Mouse (Mus musculus): ENCODE data around the gene H2-Eb2. TPM values are rescaled to one million over a fixed set of nuclear protein-coding genes. Genes with fewer than 3 reads are reported as not detected.
A peak's percentile ranks its signal among the peaks of the same experiment; 100 is the strongest.

The H2-Eb2 gene
- polyA plus RNA-seq, 1 experiment from 2014 or later = 0.25 TPM

DNA sequence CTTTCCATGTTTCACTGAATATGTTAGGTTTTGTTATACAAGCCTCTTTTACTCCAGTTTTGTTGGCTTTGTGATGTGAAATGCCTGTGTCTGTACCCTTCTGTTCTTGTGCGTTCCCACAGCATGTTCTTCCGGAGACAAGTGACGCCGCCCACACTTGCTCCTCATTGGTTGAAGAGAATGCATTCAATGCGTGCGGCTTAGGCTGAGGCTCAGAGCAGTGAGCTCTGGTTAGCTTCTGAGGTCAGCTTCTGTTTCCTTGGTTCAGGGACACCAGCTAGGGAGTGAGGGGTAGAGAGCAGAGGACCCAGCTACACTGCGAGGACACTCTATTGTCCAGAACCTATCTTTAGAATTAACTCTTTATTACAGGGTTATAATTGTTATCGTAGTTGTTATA is 33.9 kb upstream of the H2-Eb2 start:
- Histone ChIP-seq H3K4me2 (ENCODE audit: low read length) (0 out of 2 replicates have a peak overlapping the region, but pooled peaks have one; percentile 2), H3K4me1 (ENCODE audit: control insufficient read depth, insufficient read depth, low read depth, low read length) (no peaks in the 10 kb centered on the region), H3K4me3 (ENCODE audit: low read length) (no peak overlapping the region), H3K36me3 (ENCODE audit: control insufficient read depth, insufficient read depth, low read length) (no peaks in the 10 kb centered on the region), H3K9me3 (ENCODE audit: control insufficient read depth, low read length) (no peaks in the 10 kb centered on the region), H3K27me3 (replicated peaks; ENCODE audit: control insufficient read depth, insufficient read depth, low read length) (no peaks in the 10 kb centered on the region), H3K9ac (ENCODE audit: low read depth, low read length) (no peak overlapping the region), H3K27ac (ENCODE audit: low read depth, low read length) (no peak overlapping the region)
- WGBS = 16% methylated on average over 8 of the region's 8 CpGs
- peak; percentile 92 for ATAC-seq

DNA sequence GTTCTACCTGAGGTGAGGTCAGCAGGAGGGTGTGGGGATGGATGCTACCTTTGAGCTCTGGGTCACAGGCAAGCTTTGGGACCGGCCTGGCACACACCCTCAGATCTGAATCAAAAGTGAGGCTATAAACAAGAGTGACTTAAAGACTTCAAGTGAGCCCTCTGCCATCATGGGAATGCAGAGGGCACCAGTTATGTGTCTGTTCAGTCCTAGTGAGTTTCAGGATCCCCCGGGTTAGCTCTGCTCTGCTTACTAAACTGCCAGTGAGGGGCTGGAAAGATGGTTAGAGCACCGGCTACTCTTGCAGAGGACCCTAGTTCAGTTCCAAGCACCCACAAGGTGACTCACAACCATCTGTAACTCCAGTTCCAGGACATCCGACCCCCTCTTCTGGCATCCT is 32.9 kb upstream of the H2-Eb2 start:
- Histone ChIP-seq H3K36me3 (ENCODE audit: control insufficient read depth, insufficient read depth, low read length) (no peaks in the 10 kb centered on the region), H3K4me1 (ENCODE audit: control insufficient read depth, insufficient read depth, low read depth, low read length) (no peaks in the 10 kb centered on the region), H3K4me2 (ENCODE audit: low read length) (no peak overlapping the region), H3K27me3 (replicated peaks; ENCODE audit: control insufficient read depth, insufficient read depth, low read length) (no peaks in the 10 kb centered on the region), H3K27ac (ENCODE audit: low read depth, low read length) (no peak overlapping the region), H3K9ac (ENCODE audit: low read depth, low read length) (no peak overlapping the region), H3K9me3 (ENCODE audit: control insufficient read depth, low read length) (no peaks in the 10 kb centered on the region), H3K4me3 (ENCODE audit: low read length) (no peak overlapping the region)
- WGBS = 91% methylated on average over 4 of the region's 4 CpGs
- no peak for ATAC-seq

DNA sequence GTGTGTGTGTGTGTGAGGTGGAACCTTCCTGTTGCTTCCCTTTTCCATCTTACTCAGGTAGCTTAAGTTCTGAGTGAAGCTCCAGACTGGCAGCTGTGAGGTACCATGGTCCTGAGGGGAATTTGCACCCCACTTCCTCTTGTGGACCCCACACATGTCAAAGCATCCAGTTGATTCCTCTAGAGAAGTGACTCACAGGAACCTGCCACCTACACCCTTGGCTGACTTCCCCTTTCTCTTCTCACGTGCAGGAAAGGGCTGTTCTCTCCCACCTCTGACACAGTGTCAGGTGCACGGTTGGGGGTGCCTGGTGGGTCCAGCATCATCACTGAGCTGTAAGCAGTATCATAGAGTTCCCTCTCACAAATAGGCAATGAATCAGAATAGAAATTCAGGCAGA is 31.9 kb upstream of the H2-Eb2 start:
- no peak for ATAC-seq
- Histone ChIP-seq H3K27ac (ENCODE audit: low read depth, low read length) (no peak overlapping the region), H3K36me3 (ENCODE audit: control insufficient read depth, insufficient read depth, low read length) (no peaks in the 10 kb centered on the region), H3K4me1 (ENCODE audit: control insufficient read depth, insufficient read depth, low read depth, low read length) (no peaks in the 10 kb centered on the region), H3K27me3 (replicated peaks; ENCODE audit: control insufficient read depth, insufficient read depth, low read length) (no peaks in the 10 kb centered on the region), H3K4me3 (ENCODE audit: low read length) (no peak overlapping the region), H3K4me2 (ENCODE audit: low read length) (no peak overlapping the region), H3K9me3 (ENCODE audit: control insufficient read depth, low read length) (no peaks in the 10 kb centered on the region), H3K9ac (ENCODE audit: low read depth, low read length) (no peak overlapping the region)
- WGBS = 75% methylated on average over 2 of the region's 2 CpGs

DNA sequence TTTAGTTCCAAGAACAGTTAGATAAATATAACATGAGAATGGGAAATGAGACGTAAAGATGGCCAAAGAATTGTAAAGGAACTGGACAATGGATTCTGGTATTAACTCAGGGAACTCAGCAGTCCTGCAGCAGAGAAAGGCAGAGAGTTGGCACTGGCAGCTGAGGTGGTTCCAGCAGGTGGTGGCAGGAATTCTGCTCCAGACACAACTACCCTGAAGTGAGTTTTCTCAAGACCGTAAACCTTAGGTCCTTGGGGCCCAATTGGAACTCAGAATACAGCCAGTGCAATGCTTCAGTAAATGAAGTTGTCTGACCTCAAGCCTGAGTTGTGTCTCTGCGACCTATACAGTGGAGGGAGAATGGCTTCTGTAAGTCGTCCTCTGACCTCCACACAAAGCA is 31.2 kb upstream of the H2-Eb2 start:
- H3K27me3 ChIP-seq (replicated peaks; ENCODE audit: control insufficient read depth, insufficient read depth, low read length) = no peaks in the 10 kb centered on the region
- no peak overlapping the region for H3K4me2 ChIP-seq (ENCODE audit: low read length)
- H3K9me3 ChIP-seq (ENCODE audit: control insufficient read depth, low read length) = no peaks in the 10 kb centered on the region
- H3K4me3 ChIP-seq (ENCODE audit: low read length) = no peak overlapping the region
- 71% methylated on average over 4 of the region's 4 CpGs for WGBS
- H3K9ac ChIP-seq (ENCODE audit: low read depth, low read length) = no peak overlapping the region
- no peaks in the 10 kb centered on the region for H3K36me3 ChIP-seq (ENCODE audit: control insufficient read depth, insufficient read depth, low read length)
- no peaks in the 10 kb centered on the region for H3K4me1 ChIP-seq (ENCODE audit: control insufficient read depth, insufficient read depth, low read depth, low read length)
- no peak for ATAC-seq
- no peak overlapping the region for H3K27ac ChIP-seq (ENCODE audit: low read depth, low read length)

DNA sequence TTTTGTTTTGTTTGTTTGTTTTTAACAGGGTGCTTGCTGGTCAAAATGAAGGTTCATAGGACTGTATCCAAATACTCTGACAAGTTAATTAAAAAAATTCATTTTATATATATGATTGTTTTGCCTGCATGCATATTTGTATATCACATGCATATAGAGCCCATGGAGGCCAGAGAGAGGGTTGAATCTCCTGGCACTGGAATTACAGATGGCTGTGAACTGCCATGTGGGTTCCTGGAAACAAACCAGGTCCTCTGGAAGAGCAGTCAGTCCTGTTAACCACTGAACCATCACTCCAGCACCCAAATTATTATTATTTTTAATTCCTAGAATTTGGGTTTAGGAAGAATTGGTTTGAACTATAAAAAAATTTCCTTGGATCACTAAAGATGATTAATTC is 30.2 kb upstream of the H2-Eb2 start:
- no peaks in the 10 kb centered on the region for H3K27me3 ChIP-seq (replicated peaks; ENCODE audit: control insufficient read depth, insufficient read depth, low read length)
- H3K36me3 ChIP-seq (ENCODE audit: control insufficient read depth, insufficient read depth, low read length) = no peaks in the 10 kb centered on the region
- H3K9me3 ChIP-seq (ENCODE audit: control insufficient read depth, low read length) = no peaks in the 10 kb centered on the region
- no peak overlapping the region for H3K4me2 ChIP-seq (ENCODE audit: low read length)
- no peak overlapping the region for H3K27ac ChIP-seq (ENCODE audit: low read depth, low read length)
- ATAC-seq = no peak
- no peak overlapping the region for H3K9ac ChIP-seq (ENCODE audit: low read depth, low read length)
- H3K4me1 ChIP-seq (ENCODE audit: control insufficient read depth, insufficient read depth, low read depth, low read length) = no peaks in the 10 kb centered on the region
- no peak overlapping the region for H3K4me3 ChIP-seq (ENCODE audit: low read length)

DNA sequence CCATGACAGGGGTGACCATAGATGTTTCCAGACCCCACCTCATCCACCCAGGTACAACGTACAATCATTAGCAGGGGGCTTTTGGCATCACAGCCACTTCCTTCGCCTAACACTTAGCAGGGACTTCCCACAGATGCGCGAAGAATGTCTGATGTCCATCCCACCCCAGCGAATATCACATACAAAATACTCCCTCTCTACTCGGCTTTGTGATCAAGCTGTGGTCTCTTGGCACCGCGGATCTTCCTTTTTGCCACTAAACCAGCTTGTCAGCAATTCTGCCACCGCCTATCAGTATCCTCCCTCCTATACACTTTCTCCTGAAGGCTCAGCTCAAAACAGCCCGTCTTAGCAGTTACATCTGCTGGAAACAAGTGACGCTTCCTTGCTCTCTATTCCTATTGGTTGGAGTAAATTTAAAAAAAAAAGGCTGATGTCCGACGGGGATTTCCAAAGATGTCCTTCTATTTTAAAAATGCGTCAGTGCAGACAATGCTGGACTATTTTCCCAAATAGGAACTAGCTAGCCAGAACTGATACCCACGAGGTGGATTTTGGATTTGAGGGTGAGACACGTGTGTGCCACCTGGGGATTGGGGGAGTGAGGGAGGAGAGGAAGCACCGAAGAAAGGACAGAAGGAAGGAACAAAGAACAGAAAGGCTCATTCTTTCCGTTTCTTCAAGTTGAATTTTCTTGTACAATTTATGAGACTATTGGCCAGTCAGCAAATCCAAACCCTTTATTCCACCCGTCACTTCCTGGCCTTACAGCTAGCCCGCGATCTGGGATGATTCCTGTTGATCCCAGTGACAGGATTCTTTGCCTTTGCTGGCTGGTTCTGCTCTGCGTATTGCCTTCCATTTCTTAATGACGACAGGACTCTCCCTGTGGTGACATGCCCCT is 29.3 kb upstream of the H2-Eb2 start:
- Histone ChIP-seq H3K9ac (ENCODE audit: low read depth, low read length) (peak overlapping the region; percentile 61; the same call in 1 of the 2 replicates), H3K4me2 (ENCODE audit: low read length) (peak overlapping the region; percentile 63), H3K27ac (ENCODE audit: low read depth, low read length) (peak overlapping the region; percentile 59), H3K27me3 (replicated peaks; ENCODE audit: control insufficient read depth, insufficient read depth, low read length) (no peaks in the 10 kb centered on the region), H3K4me3 (ENCODE audit: low read length) (peak overlapping the region; percentile 46), H3K9me3 (ENCODE audit: control insufficient read depth, low read length) (no peaks in the 10 kb centered on the region), H3K36me3 (ENCODE audit: control insufficient read depth, insufficient read depth, low read length) (no peaks in the 10 kb centered on the region), H3K4me1 (ENCODE audit: control insufficient read depth, insufficient read depth, low read depth, low read length) (no peaks in the 10 kb centered on the region)
- 21% methylated on average over 23 of the region's 23 CpGs for WGBS
- peak; percentile 89 for ATAC-seq

DNA sequence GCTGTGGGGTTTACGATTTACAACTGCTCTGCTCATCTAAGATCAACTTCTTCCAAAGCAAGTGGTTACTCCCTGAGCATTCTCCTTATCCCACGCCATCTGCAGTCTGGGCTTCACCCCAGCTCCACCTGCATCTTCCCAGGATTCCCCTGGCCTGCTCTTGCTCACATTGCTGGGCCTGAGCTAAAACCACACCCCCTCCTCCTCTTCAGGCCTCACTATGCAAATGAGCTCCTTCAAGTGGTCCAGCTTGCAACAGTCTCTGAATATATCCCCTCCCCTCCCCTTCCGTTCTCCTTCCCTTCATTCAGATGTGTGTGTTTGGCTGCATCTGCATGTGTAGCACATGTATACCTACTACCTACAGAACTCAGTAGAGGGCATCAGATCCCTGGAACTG is 26.1 kb upstream of the H2-Eb2 start:
- Histone ChIP-seq H3K9me3 (ENCODE audit: control insufficient read depth, low read length) (no peaks in the 10 kb centered on the region), H3K4me3 (ENCODE audit: low read length) (no peak overlapping the region), H3K27ac (ENCODE audit: low read depth, low read length) (no peak overlapping the region), H3K36me3 (ENCODE audit: control insufficient read depth, insufficient read depth, low read length) (no peaks in the 10 kb centered on the region), H3K4me2 (ENCODE audit: low read length) (no peak overlapping the region), H3K4me1 (ENCODE audit: control insufficient read depth, insufficient read depth, low read depth, low read length) (no peaks in the 10 kb centered on the region), H3K27me3 (replicated peaks; ENCODE audit: control insufficient read depth, insufficient read depth, low read length) (no peaks in the 10 kb centered on the region), H3K9ac (ENCODE audit: low read depth, low read length) (no peak overlapping the region)
- 62% methylated on average over 3 of the region's 3 CpGs for WGBS
- no peak for ATAC-seq

DNA sequence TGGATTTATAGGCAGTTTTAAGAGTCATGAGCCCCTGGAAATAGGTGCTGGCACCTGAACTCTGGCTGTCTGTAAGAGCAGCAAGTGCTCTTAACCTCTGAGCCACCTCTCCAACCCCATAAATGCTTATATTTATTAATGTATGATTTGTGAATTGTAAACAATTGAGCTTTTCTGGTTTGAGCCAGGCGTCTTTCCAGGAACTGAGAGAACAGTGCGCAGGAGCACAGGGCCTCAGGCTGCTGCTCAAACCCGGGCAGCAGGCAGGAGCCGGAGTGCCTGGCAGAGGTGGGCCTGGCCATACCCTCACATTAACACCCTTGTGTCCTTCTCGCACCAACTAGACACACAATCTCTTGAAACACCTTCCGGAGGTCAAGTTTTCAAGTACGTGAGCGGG is 25.4 kb upstream of the H2-Eb2 start:
- Histone ChIP-seq H3K27me3 (replicated peaks; ENCODE audit: control insufficient read depth, insufficient read depth, low read length) (no peaks in the 10 kb centered on the region), H3K4me2 (ENCODE audit: low read length) (no peak overlapping the region), H3K9ac (ENCODE audit: low read depth, low read length) (no peak overlapping the region), H3K36me3 (ENCODE audit: control insufficient read depth, insufficient read depth, low read length) (no peaks in the 10 kb centered on the region), H3K4me1 (ENCODE audit: control insufficient read depth, insufficient read depth, low read depth, low read length) (no peaks in the 10 kb centered on the region), H3K9me3 (ENCODE audit: control insufficient read depth, low read length) (no peaks in the 10 kb centered on the region), H3K27ac (ENCODE audit: low read depth, low read length) (no peak overlapping the region), H3K4me3 (ENCODE audit: low read length) (no peak overlapping the region)
- WGBS = 90% methylated on average over 8 of the region's 8 CpGs
- ATAC-seq = no peak

DNA sequence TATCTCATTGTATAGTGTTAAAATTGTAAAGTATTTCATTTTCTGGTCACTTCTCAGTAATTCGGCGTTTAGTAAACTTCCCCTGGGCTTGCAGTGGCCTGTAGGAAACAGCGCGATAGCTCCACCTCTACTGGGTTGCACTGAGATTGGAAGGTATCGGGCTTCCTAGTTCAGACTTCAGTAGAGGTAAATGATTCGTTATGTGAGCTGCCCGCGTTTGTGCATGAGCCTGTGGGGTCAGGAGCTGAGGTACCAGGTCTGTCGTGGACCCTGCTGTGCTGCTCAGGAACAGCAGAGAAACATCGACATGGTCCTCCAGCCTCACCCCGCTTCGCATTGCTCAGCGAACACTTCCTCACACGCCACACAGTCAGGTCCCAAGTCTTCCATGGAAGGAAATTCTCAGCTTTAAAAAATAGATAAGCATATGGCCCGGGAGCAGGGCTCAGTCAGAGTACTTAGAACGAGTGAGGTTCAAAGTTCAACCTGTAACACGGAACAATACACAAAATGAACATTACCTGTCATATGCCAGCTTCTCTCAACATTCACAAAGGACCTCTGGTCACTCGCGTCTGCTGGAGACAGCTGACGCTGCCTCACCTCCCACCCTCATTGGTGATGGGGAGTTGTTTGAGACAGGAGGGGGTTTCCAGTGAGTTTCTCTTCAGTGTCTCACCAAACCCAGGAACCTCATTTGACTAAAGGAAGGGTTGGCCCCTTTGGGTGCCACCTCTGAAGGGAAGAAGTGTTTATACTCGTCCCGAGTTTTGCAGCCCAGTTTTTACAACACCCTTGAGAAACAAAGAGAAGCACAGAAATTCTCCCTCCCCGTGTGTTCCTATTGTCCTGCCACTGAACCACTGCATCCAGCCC is 24.5 kb upstream of the H2-Eb2 start:
- 76% methylated on average over 23 of the region's 23 CpGs for WGBS
- H3K27me3 ChIP-seq (replicated peaks; ENCODE audit: control insufficient read depth, insufficient read depth, low read length) = no peaks in the 10 kb centered on the region
- no peak for ATAC-seq

More for the DNA sequence above, 24.5 kb upstream of the H2-Eb2 start:
- H3K4me1 ChIP-seq (ENCODE audit: control insufficient read depth, insufficient read depth, low read depth, low read length) = no peaks in the 10 kb centered on the region
- H3K4me3 ChIP-seq (ENCODE audit: low read length) = no peak overlapping the region
- no peak overlapping the region for H3K9ac ChIP-seq (ENCODE audit: low read depth, low read length)
- no peak overlapping the region for H3K27ac ChIP-seq (ENCODE audit: low read depth, low read length)
- no peaks in the 10 kb centered on the region for H3K36me3 ChIP-seq (ENCODE audit: control insufficient read depth, insufficient read depth, low read length)
- H3K4me2 ChIP-seq (ENCODE audit: low read length) = no peak overlapping the region
- no peaks in the 10 kb centered on the region for H3K9me3 ChIP-seq (ENCODE audit: control insufficient read depth, low read length)
